Mouse (Mus musculus) gonadal fat pad, adult 2 months (tissue): ENCODE measurements around the gene Nlrc5. TPM values are rescaled to one million over a fixed set of nuclear protein-coding genes. Genes with fewer than 3 reads are reported as not detected.

Experiments used
- DNase-seq: peaks from one replicate; pipeline ENCODE4 v3.0.0-alpha.2; 2012; ENCODE audit warnings: low read depth
- polyA plus RNA-seq: library from polyadenylated mRNA; depleted of rRNA; stranded (reverse); fragments of >200 nt; gene quantifications from 2 replicates; pipeline ENCODE4 v1.2.3, GENCODE M21; 2012

Nlrc5 gene
- polyA plus RNA-seq, 1 experiment = 13.3 TPM

- DNase-seq = no peak
Observed at GRCm38 (mm10) chr8:94470794-94471193, 36.6 kb downstream of the Nlrc5 start.

- DNase-seq = no peak
Observed at GRCm38 (mm10) chr8:94471281-94471680, 37.1 kb downstream of the Nlrc5 start.

- no peak for DNase-seq
Observed at GRCm38 (mm10) chr8:94472741-94473140, 38.6 kb downstream of the Nlrc5 start.

- no peak for DNase-seq
Observed at GRCm38 (mm10) chr8:94473431-94473830, 39.3 kb downstream of the Nlrc5 start.

GRCm38 (mm10) chr8:94475786-94476185 lies 41.6 kb downstream of the Nlrc5 start:
- DNase-seq = no peak

GRCm38 (mm10) chr8:94476846-94477245 lies 42.7 kb downstream of the Nlrc5 start:
- no peak for DNase-seq

GRCm38 (mm10) chr8:94482051-94482450 lies 47.9 kb downstream of the Nlrc5 start:
- no peak for DNase-seq

GRCm38 (mm10) chr8:94485288-94485687 lies 51.1 kb downstream of the Nlrc5 start:
- no peak for DNase-seq

GRCm38 (mm10) chr8:94485882-94486281 lies 51.7 kb downstream of the Nlrc5 start:
- DNase-seq = no peak

- DNase-seq = no peak
Observed at GRCm38 (mm10) chr8:94488016-94488415, 53.9 kb downstream of the Nlrc5 start.

- no peak for DNase-seq
Observed at GRCm38 (mm10) chr8:94489809-94490483, 55.8 kb downstream of the Nlrc5 start.

GRCm38 (mm10) chr8:94492021-94492681 lies 58.0 kb downstream of the Nlrc5 start:
- no peak for DNase-seq

- no peak for DNase-seq
Observed at GRCm38 (mm10) chr8:94493240-94493639, 59.1 kb downstream of the Nlrc5 start.

GRCm38 (mm10) chr8:94515430-94516208 lies 81.5 kb downstream of the Nlrc5 start:
- DNase-seq = no peak

GRCm38 (mm10) chr8:94516209-94516593 lies 82.0 kb downstream of the Nlrc5 start:
- DNase-seq = no peak

GRCm38 (mm10) chr8:94516766-94517165 lies 82.6 kb downstream of the Nlrc5 start:
- no peak for DNase-seq

- peak; percentile 6 for DNase-seq
Observed at GRCm38 (mm10) chr8:94518331-94518730, 84.2 kb downstream of the Nlrc5 start.

- no peak for DNase-seq
Observed at GRCm38 (mm10) chr8:94519021-94519420, 84.9 kb downstream of the Nlrc5 start.

GRCm38 (mm10) chr8:94521481-94521880 lies 87.3 kb downstream of the Nlrc5 start:
- DNase-seq = no peak

GRCm38 (mm10) chr8:94522482-94522881 lies 88.3 kb downstream of the Nlrc5 start:
- no peak for DNase-seq

GRCm38 (mm10) chr8:94524554-94524953 lies 90.4 kb downstream of the Nlrc5 start:
- DNase-seq = no peak

GRCm38 (mm10) chr8:94527178-94527577 lies 93.0 kb downstream of the Nlrc5 start:
- no peak for DNase-seq

GRCm38 (mm10) chr8:94528245-94528644 lies 94.1 kb downstream of the Nlrc5 start:
- no peak for DNase-seq
